Mouse (Mus musculus) midbrain, embryonic 16.5 days (tissue): Measurements from ENCODE around the gene Pdzrn3. TPM values are rescaled to one million over a fixed set of nuclear protein-coding genes. Genes with fewer than 3 reads are reported as not detected.

Experiments
- ATAC-seq: fragments of 200-750 bp; cut with Nextera tagmentation; 2 replicates; pipeline ENCODE4 v1.8.0; 2017; ENCODE audit warnings: moderate TSS enrichment
- H3K27ac ChIP-seq: fragments of 300-500 bp; sonication (generic); 2 replicates; pipeline ENCODE4 v1.5.1; 2014; ENCODE audit warnings: mild to moderate bottlenecking, low read length, mixed read lengths
- H3K27me3 ChIP-seq: fragments of 300-500 bp; sonication (generic); 2 replicates; pipeline ENCODE4 v1.6.1; 2014; ENCODE audit warnings: low read depth, low read length, mixed read lengths; ENCODE audit not compliant: control insufficient read depth, insufficient read depth
- H3K36me3 ChIP-seq: fragments of 300-500 bp; sonication (generic); 2 replicates; pipeline ENCODE4 v1.6.1; 2014; ENCODE audit warnings: mild to moderate bottlenecking, low read length, moderate library complexity, mixed read lengths; ENCODE audit not compliant: control insufficient read depth, insufficient read depth
- H3K4me1 ChIP-seq: fragments of 300-500 bp; sonication (generic); 2 replicates; pipeline ENCODE4 v1.6.1; 2014; ENCODE audit warnings: mild to moderate bottlenecking, low read length, mixed read lengths; ENCODE audit not compliant: control insufficient read depth, insufficient read depth
- H3K4me2 ChIP-seq: fragments of 300-500 bp; sonication (generic); 2 replicates; pipeline ENCODE4 v1.6.1; 2014; ENCODE audit warnings: mild to moderate bottlenecking, low read length, mixed read lengths
- H3K4me3 ChIP-seq: fragments of 300-500 bp; sonication (generic); 2 replicates; pipeline ENCODE4 v1.5.1; 2014; ENCODE audit warnings: low read depth, mild to moderate bottlenecking, low read length, moderate library complexity, mixed read lengths
- H3K9ac ChIP-seq: fragments of 300-500 bp; sonication (generic); 2 replicates; pipeline ENCODE4 v1.6.1; 2014; ENCODE audit warnings: low read depth, low read length, mixed read lengths
- H3K9me3 ChIP-seq: fragments of 300-500 bp; sonication (generic); replicated peaks from 2 replicates; pipeline ENCODE4 v1.6.1; 2014; ENCODE audit warnings: mild to moderate bottlenecking, low read length, mixed read lengths; ENCODE audit not compliant: control insufficient read depth, poor library complexity, severe bottlenecking
- WGBS: fragments of 180-500 bp; shearing (Covaris S2); extraction: QIAGEN DNeasy Blood & Tissue Kit; methylation state at CpG from one replicate; pipeline ENCODE4 v1.1.7; 2014; 5-methylcytosine and 5-hydroxymethylcytosine counted together
- polyA plus RNA-seq: library from polyadenylated mRNA; unstranded; fragments of >200 nt; fragmentation: Nextera tagmentation; extraction: Ambion mirVana; gene quantifications from 2 replicates; pipeline ENCODE4 v1.2.1, GENCODE M21; 2015

Gene Pdzrn3
- polyA plus RNA-seq, 1 experiment from 2014 or later, result 20.3 TPM

DNA sequence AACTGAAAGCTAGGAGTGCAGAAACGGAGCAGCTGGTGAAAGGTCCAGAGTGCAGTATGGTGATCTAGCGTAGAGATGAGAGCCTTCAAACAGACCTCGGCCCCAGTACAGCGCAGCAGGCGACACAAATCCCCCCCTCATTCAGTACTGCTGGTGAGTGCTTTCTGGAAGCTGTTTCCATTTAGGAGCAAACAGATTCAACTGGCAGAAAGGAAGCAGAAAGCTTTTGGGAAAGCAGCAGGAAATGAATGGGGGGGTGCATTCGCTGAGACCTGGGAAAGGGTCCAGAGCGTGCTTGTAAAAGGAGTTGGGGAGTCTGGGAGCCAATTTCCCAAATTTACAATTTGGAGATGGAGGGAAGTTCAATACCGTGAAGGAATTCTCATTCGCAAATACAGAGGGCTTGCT is 96.9 kb downstream of the Pdzrn3 start:
- H3K4me2 ChIP-seq, result no peak overlapping the region
- peaks cover 10% of the 10 kb centered on the region; the same call in 1 of the 2 replicates for H3K4me1 ChIP-seq
- H3K4me3 ChIP-seq, result no peak overlapping the region
- H3K9me3 ChIP-seq, result no peaks in the 10 kb centered on the region
- WGBS, result 10% methylated on average over 9 of the region's 9 CpGs
- H3K27me3 ChIP-seq, result no peaks in the 10 kb centered on the region; the same call in 1 of the 2 replicates
- no peak for ATAC-seq
- H3K36me3 ChIP-seq, result no peaks in the 10 kb centered on the region
- no peak overlapping the region for H3K27ac ChIP-seq
- no peak overlapping the region for H3K9ac ChIP-seq

DNA sequence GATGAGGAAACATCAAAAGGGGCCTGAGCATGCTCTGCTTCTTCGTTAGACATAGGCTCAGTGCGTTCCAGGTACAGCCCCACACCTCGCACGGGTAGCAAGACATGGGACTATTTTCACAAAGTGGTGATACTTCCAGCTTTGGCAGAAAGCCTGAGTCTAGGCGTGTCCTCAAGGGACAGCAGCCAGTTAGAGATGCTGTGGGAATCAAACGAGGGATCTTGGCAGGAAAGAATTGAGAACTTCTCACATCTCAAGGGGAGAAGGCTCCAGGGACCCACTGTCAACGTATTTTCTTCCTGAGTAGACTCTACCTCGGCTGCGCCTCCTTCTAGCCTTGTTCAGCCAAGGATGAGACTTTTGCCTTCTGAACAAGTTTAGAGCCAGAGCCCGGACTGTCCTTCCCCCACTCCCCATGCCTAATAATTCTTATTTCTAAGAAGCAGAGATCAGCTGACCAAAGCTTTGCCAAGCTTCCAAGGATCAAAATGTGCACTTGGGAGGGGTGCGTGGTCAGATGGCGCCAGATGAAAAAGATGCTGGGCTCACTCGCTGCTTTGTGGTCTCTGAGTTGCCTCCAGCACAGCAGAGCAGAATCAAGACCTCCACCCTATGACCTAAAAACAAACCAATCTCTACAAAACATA is 99.3 kb downstream of the Pdzrn3 start:
- Histone ChIP-seq H3K9me3 (no peaks in the 10 kb centered on the region), H3K9ac (no peak overlapping the region), H3K4me2 (no peak overlapping the region), H3K4me3 (no peak overlapping the region), H3K27ac (no peak overlapping the region), H3K36me3 (no peaks in the 10 kb centered on the region), H3K4me1 (peaks cover 10% of the 10 kb centered on the region; the same call in 1 of the 2 replicates), H3K27me3 (no peaks in the 10 kb centered on the region; the same call in 1 of the 2 replicates)
- 70% methylated on average over 13 of the region's 13 CpGs for WGBS
- ATAC-seq, result no peak

DNA sequence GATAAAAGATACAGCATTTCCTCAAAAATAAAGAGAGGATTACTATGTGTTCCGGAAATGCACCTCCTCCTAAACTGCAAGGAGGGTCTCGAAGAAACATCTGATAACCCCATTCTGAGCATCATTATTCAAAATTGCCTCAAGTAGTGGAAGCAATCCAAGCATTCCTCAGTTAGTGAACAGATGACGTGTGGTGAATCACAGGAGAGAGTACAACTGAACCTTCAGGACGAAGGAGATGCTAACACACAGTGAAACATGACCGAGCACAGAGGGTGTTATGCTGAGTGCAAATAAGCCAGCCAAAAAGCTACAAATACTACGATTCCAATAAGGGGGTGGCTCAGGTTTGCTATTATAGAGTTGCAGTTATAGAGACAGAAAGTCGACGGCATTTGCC is 101.4 kb downstream of the Pdzrn3 start:
- Histone ChIP-seq H3K9ac (no peak overlapping the region), H3K4me2 (no peak overlapping the region)
- 83% methylated on average over 8 of the region's 8 CpGs for WGBS

DNA sequence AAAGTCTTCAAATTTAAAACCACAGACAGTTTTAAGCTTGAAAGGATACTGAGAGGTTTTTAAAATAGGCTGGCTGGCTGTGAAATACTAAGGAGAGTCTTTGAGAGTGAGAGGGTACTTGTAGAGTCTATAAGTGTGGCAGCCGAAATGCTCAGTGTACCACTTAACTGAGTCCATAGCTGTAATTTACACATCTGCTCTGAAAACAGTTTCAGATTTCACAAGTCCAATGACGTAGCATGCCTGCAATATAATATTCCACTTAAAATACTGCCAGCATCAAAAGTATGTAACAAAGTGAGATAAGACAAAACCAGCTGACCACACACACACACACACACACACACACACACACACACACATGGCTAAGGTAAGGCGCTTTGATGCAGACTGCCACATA is 101.9 kb downstream of the Pdzrn3 start:
- Histone ChIP-seq H3K4me1 (peaks cover 3% of the 10 kb centered on the region; the same call in 1 of the 2 replicates), H3K27ac (no peak overlapping the region), H3K9ac (no peak overlapping the region), H3K4me3 (no peak overlapping the region), H3K9me3 (no peaks in the 10 kb centered on the region), H3K4me2 (no peak overlapping the region), H3K36me3 (no peaks in the 10 kb centered on the region), H3K27me3 (peaks cover 10% of the 10 kb centered on the region)
- 95% methylated on average over 3 of the region's 3 CpGs for WGBS
- ATAC-seq, result no peak

More for the DNA sequence above, 101.4 kb downstream of the Pdzrn3 start:
- no peak for ATAC-seq
- Histone ChIP-seq H3K9me3 (no peaks in the 10 kb centered on the region), H3K27me3 (peaks cover 8% of the 10 kb centered on the region), H3K27ac (no peak overlapping the region), H3K36me3 (no peaks in the 10 kb centered on the region), H3K4me1 (peaks cover 4% of the 10 kb centered on the region; the same call in 1 of the 2 replicates), H3K4me3 (no peak overlapping the region)

DNA sequence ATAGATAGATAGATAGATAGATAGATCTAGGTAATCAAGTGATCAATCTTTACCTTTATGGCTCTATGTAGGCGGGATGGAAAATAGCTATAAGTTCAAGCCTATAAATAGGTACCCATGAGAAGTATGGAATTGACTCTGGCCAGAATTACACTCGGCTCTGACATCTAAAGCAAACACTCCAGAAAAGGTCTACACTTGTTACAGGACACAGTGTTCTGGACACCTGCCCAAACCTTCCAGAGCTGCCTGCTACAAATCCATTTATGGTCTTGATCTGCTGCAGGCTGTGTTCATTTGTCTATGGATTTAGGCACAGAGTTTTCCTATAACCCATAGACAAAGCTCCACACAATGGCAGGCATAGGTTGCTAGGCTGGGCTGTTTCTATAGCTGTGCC is 102.9 kb downstream of the Pdzrn3 start:
- no peak overlapping the region for H3K9ac ChIP-seq
- no peak for ATAC-seq
- no peaks in the 10 kb centered on the region for H3K9me3 ChIP-seq
- H3K4me3 ChIP-seq, result no peak overlapping the region
- no peaks in the 10 kb centered on the region for H3K36me3 ChIP-seq
- 83% methylated on average over 2 of the region's 2 CpGs for WGBS
- no peak overlapping the region for H3K27ac ChIP-seq
- no peaks in the 10 kb centered on the region; the same call in 1 of the 2 replicates for H3K4me1 ChIP-seq
- H3K27me3 ChIP-seq, result peaks cover 10% of the 10 kb centered on the region
- H3K4me2 ChIP-seq, result no peak overlapping the region

DNA sequence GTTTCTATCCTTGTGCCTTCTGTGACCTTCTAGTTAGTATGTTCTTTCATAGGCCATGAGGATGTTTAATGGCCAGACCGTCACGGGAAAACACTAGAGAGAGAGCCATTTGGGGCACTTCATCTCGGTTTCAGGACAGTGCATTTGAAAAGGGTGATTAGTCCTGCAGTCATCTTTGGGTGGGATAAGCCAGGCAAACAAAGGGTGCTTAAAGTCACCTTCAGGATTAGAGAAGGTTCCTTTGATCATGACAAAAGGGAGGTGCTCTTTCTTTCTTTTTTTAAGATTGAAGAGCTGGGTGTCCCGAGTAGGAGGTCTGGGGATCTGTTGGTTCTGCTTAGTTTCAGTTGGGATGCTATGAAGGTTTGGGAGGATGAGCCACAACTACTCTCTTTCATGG is 105.4 kb downstream of the Pdzrn3 start:
- 15% methylated on average over 4 of the region's 4 CpGs for WGBS
- no peaks in the 10 kb centered on the region; the same call in 1 of the 2 replicates for H3K4me1 ChIP-seq

DNA sequence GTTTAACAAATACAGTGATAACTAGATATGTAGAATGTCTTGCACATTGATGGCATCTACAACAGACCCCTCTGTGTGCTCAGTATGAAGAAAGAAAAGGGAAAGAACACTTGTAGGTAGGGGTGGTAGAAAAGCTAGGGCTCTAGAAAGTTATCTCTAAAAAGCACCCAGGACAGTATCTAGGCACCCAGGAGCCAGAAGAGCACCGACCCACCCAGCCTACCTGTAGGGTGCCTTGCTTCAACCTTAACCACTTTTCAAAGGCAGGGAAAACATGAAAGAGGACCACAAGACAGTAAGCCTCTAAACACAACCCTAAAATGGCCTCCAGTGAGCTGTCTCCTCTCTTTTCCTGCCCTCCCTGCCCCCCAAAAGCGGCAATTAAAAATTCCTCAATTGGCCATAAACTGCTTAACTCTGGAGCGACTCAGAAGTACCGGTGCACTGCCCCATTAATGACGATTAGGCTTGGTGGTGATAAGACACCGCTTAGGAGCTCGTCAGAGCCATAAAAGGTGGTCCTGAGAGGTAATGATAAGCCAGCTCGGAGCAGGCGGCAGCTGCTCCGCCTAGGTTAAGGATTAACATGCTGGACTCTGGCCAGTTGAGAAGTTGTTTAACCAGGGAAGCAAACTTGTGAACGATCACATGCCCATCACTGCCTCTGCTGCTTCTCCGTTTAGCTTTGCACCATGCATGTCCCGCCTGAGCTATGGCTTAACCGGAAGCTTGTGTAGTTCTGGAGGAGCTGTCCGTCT is 106.1 kb downstream of the Pdzrn3 start:
- H3K27me3 ChIP-seq, result peaks cover 10% of the 10 kb centered on the region
- H3K4me3 ChIP-seq, result no peak overlapping the region
- no peaks in the 10 kb centered on the region for H3K36me3 ChIP-seq
- H3K9me3 ChIP-seq, result no peaks in the 10 kb centered on the region
- ATAC-seq, result no peak
- no peaks in the 10 kb centered on the region; the same call in 1 of the 2 replicates for H3K4me1 ChIP-seq
- WGBS, result 26% methylated on average over 15 of the region's 15 CpGs
- no peak overlapping the region for H3K4me2 ChIP-seq
- no peak overlapping the region for H3K27ac ChIP-seq
- no peak overlapping the region for H3K9ac ChIP-seq

More for the DNA sequence above, 105.4 kb downstream of the Pdzrn3 start:
- Histone ChIP-seq H3K4me2 (no peak overlapping the region), H3K27ac (no peak overlapping the region), H3K4me3 (no peak overlapping the region), H3K9me3 (no peaks in the 10 kb centered on the region), H3K9ac (no peak overlapping the region), H3K36me3 (no peaks in the 10 kb centered on the region), H3K27me3 (peaks cover 10% of the 10 kb centered on the region)
- no peak for ATAC-seq

DNA sequence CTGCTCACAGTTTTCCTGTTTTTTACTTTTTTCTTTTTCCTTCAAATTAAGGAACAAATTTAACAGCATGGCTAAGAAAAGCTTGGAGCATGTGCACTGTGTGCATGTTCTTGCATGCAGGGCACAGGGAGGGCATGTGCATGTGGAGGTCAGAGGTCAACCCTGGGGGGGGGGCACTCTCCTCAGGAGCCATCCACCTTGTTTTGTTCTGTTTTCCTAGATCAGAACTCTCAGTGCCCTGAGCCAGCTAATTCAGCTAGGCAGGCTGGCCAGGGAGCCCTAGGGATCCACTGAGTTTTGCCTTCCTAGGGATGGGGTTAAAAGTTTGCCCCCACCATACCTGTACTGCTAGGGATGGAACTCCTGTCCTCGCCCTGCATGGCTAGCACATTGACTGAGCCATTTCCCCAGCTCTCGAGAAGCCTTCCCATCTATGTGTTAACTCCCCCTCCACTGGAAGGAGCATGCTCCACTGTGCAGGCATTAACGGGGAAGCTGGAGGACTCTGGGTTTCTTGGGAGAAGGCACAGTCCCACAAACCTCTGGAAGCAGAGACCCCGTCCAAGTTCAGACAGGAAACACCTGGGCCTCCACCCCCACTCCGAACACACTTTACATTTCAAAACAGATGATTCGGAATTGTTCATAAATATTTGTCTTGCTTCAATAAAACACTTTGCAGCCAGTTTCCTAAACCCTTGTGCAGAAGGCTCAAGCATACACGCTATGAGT is 107.4 kb downstream of the Pdzrn3 start:
- Histone ChIP-seq H3K36me3 (no peaks in the 10 kb centered on the region), H3K9ac (no peak overlapping the region), H3K27ac (no peak overlapping the region), H3K4me2 (no peak overlapping the region), H3K27me3 (peaks cover 10% of the 10 kb centered on the region), H3K4me3 (no peak overlapping the region), H3K9me3 (no peaks in the 10 kb centered on the region), H3K4me1 (no peaks in the 10 kb centered on the region; the same call in 1 of the 2 replicates)
- ATAC-seq, result no peak
- 61% methylated on average over 7 of the region's 7 CpGs for WGBS
